ENCODE assay signal across 10 mouse cellular contexts in genomic region chr15:77934326-77934725, GRCm38 (mm10). TPM values are rescaled to one million over a fixed set of nuclear protein-coding genes. Genes with fewer than 3 reads are reported as not detected.
DNase-seq lines count a peak whose midpoint lies in the region; ATAC-seq lines count a peak whose summit lies in the region.
"Had no signal": no experiment of that assay in that cellular context is flagged by ENCODE, and none has a peak within 500 bp of the region (broad histone marks: within the 10 kb centered on the region; RNA-seq: fewer than 3 reads in every experiment).

No protein-coding gene starts in this region.

- H3K9ac ChIP-seq in heart, embryonic 11.5 days (ENCODE audit: low read depth, low read length) = peak overlapping the region; percentile 1; the same call in 1 of the 2 replicates
- H3K9ac ChIP-seq in hindbrain, embryonic 15.5 days = no peak overlapping the region
- H3K9ac ChIP-seq: heart, embryonic 15.5 days had no signal

- H3K27ac ChIP-seq in heart, embryonic 11.5 days (ENCODE audit: low read depth, low read length) = no peak overlapping the region
- no peak overlapping the region for H3K27ac ChIP-seq in hindbrain, embryonic 15.5 days (replicated peaks)
- H3K27ac ChIP-seq: heart, embryonic 15.5 days; lung, embryonic 15.5 days had no signal

- H3K4me1 ChIP-seq in heart, embryonic 11.5 days (ENCODE audit: control insufficient read depth, insufficient read depth, low read length) = peaks cover 6% of the 10 kb centered on the region; the same call in 1 of the 2 replicates
- H3K4me1 ChIP-seq in hindbrain, embryonic 15.5 days (replicated peaks) = peaks cover 24% of the 10 kb centered on the region

- 75% methylated on average over 11 of the region's 11 CpGs for WGBS in heart, embryonic 11.5 days (ENCODE audit: insufficient replicate concordance)
- 70% methylated on average over 11 of the region's 11 CpGs for WGBS in hindbrain, embryonic 15.5 days

- H3K4me3 ChIP-seq in heart, embryonic 11.5 days (ENCODE audit: low read depth, low read length) = no peak overlapping the region
- H3K4me3 ChIP-seq in hindbrain, embryonic 15.5 days = no peak overlapping the region
- H3K4me3 ChIP-seq: heart, embryonic 15.5 days had no signal

- no peaks in the 10 kb centered on the region for H3K36me3 ChIP-seq in heart, embryonic 11.5 days (ENCODE audit: control insufficient read depth, insufficient read depth, low read length)
- no peaks in the 10 kb centered on the region for H3K36me3 ChIP-seq in hindbrain, embryonic 15.5 days
- H3K36me3 ChIP-seq: heart, embryonic 15.5 days; lung, embryonic 15.5 days had no signal

- H3K27me3 ChIP-seq in heart, embryonic 11.5 days (ENCODE audit: control insufficient read depth, insufficient read depth, low read length) = no peaks in the 10 kb centered on the region
- no peaks in the 10 kb centered on the region for H3K27me3 ChIP-seq in hindbrain, embryonic 15.5 days
- H3K27me3 ChIP-seq: lung, embryonic 15.5 days had no signal

- H3K4me2 ChIP-seq in heart, embryonic 11.5 days = no peak overlapping the region
- peak overlapping the region; percentile 48; the same call in 1 of the 2 replicates for H3K4me2 ChIP-seq in hindbrain, embryonic 15.5 days

- H3K9me3 ChIP-seq in heart, embryonic 11.5 days (replicated peaks; ENCODE audit: control insufficient read depth, low read length) = no peaks in the 10 kb centered on the region
- H3K9me3 ChIP-seq in hindbrain, embryonic 15.5 days = no peaks in the 10 kb centered on the region
- H3K9me3 ChIP-seq: heart, embryonic 15.5 days; lung, embryonic 15.5 days had no signal

- DNase-seq in heart, postnatal 4 days = no peak
- DNase-seq in thymus, postnatal 4 days = peak; percentile 37
- no peak for DNase-seq in thymus, postnatal 0 days (ENCODE audit: low spot score)
- DNase-seq in testis, postnatal 10 days (ENCODE audit: low spot score) = no peak
- DNase-seq in lung, postnatal 36 days = no peak
- no peak for DNase-seq in spleen, postnatal 4 days (ENCODE audit: low spot score in 2 of 2)

- ATAC-seq in heart, embryonic 11.5 days (replicated peaks; ENCODE audit: insufficient number of reproducible peaks, low FRiP score, low TSS enrichment) = no peak
- no peak for ATAC-seq in hindbrain, embryonic 15.5 days (ENCODE audit: low FRiP score, low read depth)

RNA-seq across cellular contexts. Expression of gene Txn2, which starts 5.5 kb away (rescaled TPM):
- polyA plus RNA-seq in heart, embryonic 11.5 days (2014; fragmentation: Nextera tagmentation; extraction: Ambion mirVana) = 284 and 293 TPM in 2 replicates
- total RNA-seq in heart, postnatal 4 days (2021) = 100 to 1,000 TPM; 192 to 198 TPM
- polyA plus RNA-seq in thymus, postnatal 0 days (2015; fragmentation: Nextera tagmentation; extraction: Ambion mirVana) = 213 and 231 TPM in 2 replicates
- 211 and 212 TPM in 2 replicates for polyA plus RNA-seq in hindbrain, embryonic 15.5 days (2015; fragmentation: Nextera tagmentation; extraction: Ambion mirVana)

RNA-seq across cellular contexts. Expression of gene Foxred2, which starts 22.2 kb away (rescaled TPM):
- 1.2 and 1.7 TPM in 2 replicates for polyA plus RNA-seq in heart, embryonic 11.5 days (2014; fragmentation: Nextera tagmentation; extraction: Ambion mirVana)
- under 1 TPM; 0.18 to 0.29 TPM for total RNA-seq in heart, postnatal 4 days (2021)
- 3.5 TPM in 2 replicates for polyA plus RNA-seq in thymus, postnatal 0 days (2015; fragmentation: Nextera tagmentation; extraction: Ambion mirVana)
- 8.5 and 9.1 TPM in 2 replicates for polyA plus RNA-seq in hindbrain, embryonic 15.5 days (2015; fragmentation: Nextera tagmentation; extraction: Ambion mirVana)

RNA-seq across cellular contexts. Expression of gene Eif3d, which starts 36.3 kb away (rescaled TPM):
- 188 TPM in 2 replicates for polyA plus RNA-seq in heart, embryonic 11.5 days (2014; fragmentation: Nextera tagmentation; extraction: Ambion mirVana)
- 100 to 1,000 TPM; 113 to 115 TPM for total RNA-seq in heart, postnatal 4 days (2021)
- 157 and 184 TPM in 2 replicates for polyA plus RNA-seq in thymus, postnatal 0 days (2015; fragmentation: Nextera tagmentation; extraction: Ambion mirVana)
- 170 TPM in 2 replicates for polyA plus RNA-seq in hindbrain, embryonic 15.5 days (2015; fragmentation: Nextera tagmentation; extraction: Ambion mirVana)
